Mouse (Mus musculus) cerebellum, adult 9-10 months (tissue): Measurements from ENCODE around the gene Gm21954.

ENCODE experiments used
- DNase-seq: peaks from one replicate; pipeline ENCODE4 v3.0.0; 2022

The Gm21954 gene

GRCm38 (mm10) chr3:55461685-55462655 lies 10.0 kb downstream of the Gm21954 start:
- DNase-seq = peak; percentile 88

- DNase-seq = no peak
Measured at GRCm38 (mm10) chr3:55461092-55461491, 10.9 kb downstream of the Gm21954 start.

GRCm38 (mm10) chr3:55452464-55452863 lies 19.5 kb downstream of the Gm21954 start:
- no peak for DNase-seq

GRCm38 (mm10) chr3:55451877-55452276 lies 20.1 kb downstream of the Gm21954 start:
- no peak for DNase-seq

- no peak for DNase-seq
Measured at GRCm38 (mm10) chr3:55451035-55451434, 21.0 kb downstream of the Gm21954 start.

GRCm38 (mm10) chr3:55449148-55449547 lies 22.9 kb downstream of the Gm21954 start:
- no peak for DNase-seq

- peak; percentile 88 for DNase-seq
Measured at GRCm38 (mm10) chr3:55447486-55448460, 24.2 kb downstream of the Gm21954 start.

- DNase-seq = no peak
Measured at GRCm38 (mm10) chr3:55446681-55447080, 25.3 kb downstream of the Gm21954 start.

GRCm38 (mm10) chr3:55443725-55444124 lies 28.3 kb downstream of the Gm21954 start:
- DNase-seq = peak; percentile 91

- DNase-seq = no peak
Measured at GRCm38 (mm10) chr3:55443271-55443670, 28.7 kb downstream of the Gm21954 start.

GRCm38 (mm10) chr3:55442012-55442645 lies 29.9 kb downstream of the Gm21954 start:
- DNase-seq = no peak

GRCm38 (mm10) chr3:55440342-55440741 lies 31.7 kb downstream of the Gm21954 start:
- DNase-seq = peak; percentile 83

- no peak for DNase-seq
Measured at GRCm38 (mm10) chr3:55438824-55439446, 33.1 kb downstream of the Gm21954 start.

- DNase-seq = no peak
Measured at GRCm38 (mm10) chr3:55434276-55434675, 37.7 kb downstream of the Gm21954 start.

GRCm38 (mm10) chr3:55431223-55431622 lies 40.8 kb downstream of the Gm21954 start:
- DNase-seq = no peak

GRCm38 (mm10) chr3:55430022-55430549 lies 41.9 kb downstream of the Gm21954 start:
- no peak for DNase-seq

GRCm38 (mm10) chr3:55423640-55424397 lies 48.2 kb downstream of the Gm21954 start:
- no peak for DNase-seq

- no peak for DNase-seq
Measured at GRCm38 (mm10) chr3:55420436-55421083, 51.5 kb downstream of the Gm21954 start.

GRCm38 (mm10) chr3:55419334-55419733 lies 52.7 kb downstream of the Gm21954 start:
- DNase-seq = no peak

GRCm38 (mm10) chr3:55418845-55419244 lies 53.2 kb downstream of the Gm21954 start:
- no peak for DNase-seq

- peak; percentile 40 for DNase-seq
Measured at GRCm38 (mm10) chr3:55415527-55415950, 56.5 kb downstream of the Gm21954 start.
